Mouse (Mus musculus) R1 (cell line): ENCODE measurements around the gene Anp32e.
"Not testable (repeated sequence)": the region's sequence is repeated elsewhere in the genome, so short reads cannot be mapped to it uniquely, and the experiment has no call there.

Experiments
- DNase-seq: peaks from one replicate; pipeline ENCODE4 v3.0.0-alpha.2; 2018; ENCODE audit warnings: low read depth, low spot score

The Anp32e gene

DNA sequence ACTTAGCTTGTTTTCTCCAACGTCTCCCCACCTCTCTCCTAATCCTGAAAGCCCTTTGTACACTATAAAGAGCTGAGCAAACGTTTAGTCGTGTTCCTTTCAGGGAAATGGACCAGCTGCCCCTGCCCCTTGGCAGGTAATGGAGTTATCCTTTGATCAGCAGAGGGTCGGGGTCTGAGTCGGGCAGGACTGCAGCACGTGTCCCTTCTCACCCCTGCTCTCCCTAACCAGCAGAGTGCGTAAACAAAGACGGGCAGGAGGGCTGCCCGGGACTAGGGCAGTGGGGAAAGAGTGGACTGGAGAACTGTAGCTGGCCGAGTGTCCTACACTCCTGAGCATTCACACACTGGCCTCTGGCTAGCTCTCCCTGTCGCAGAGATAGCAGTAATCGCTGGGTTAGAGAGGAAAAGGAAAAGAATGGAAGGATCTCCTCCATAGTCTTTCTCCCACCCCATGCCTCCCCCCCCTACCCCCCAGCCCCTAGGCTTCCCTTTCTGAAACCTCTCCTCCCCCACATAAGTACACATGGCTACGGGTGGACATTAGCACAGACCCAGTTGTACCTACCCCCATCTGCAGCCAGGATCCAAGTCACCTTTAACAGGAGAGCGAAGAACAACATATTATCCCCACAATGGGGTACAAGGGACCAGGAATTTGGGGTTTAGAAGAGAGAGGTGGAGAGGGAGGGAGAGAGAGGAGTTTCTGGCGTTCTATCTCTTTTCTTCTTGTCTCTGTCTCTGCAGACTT is 25.1 kb upstream of the Anp32e start:
- DNase-seq, result no peak

DNA sequence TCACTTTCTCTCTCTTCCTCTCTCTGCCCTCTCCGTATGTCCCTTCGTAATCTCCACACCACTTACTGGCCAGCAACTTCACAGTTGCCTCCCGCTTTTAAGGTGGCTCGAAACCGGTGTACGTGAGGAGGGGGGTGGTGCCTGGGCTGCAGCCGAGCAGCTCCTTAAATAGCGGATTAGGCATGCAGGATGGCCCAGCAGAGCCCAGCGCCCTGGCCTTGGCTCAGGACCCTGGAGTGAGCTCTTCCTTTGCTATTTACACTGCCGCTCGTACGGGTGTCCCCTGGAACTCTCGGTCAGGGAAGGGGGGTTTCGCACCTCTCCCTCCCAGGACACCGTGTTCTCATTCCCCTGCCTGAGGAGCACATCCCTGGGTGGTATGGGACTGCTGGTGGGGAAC is 24.5 kb upstream of the Anp32e start, which contains the start of gene Car14:
Car14 (minus strand) TSS at position 124 of the 400 bp plus-strand sequence.
- DNase-seq, result no peak

- peak; percentile 74 for DNase-seq
Measured at GRCm38 (mm10) chr3:95905146-95905939, 23.7 kb upstream of the Anp32e start.

GRCm38 (mm10) chr3:95905940-95906492 is 23.0 kb upstream of the Anp32e start:
- peak; percentile 75 for DNase-seq

- peak; percentile 66 for DNase-seq
Measured at GRCm38 (mm10) chr3:95906860-95907259, 22.2 kb upstream of the Anp32e start.

DNA sequence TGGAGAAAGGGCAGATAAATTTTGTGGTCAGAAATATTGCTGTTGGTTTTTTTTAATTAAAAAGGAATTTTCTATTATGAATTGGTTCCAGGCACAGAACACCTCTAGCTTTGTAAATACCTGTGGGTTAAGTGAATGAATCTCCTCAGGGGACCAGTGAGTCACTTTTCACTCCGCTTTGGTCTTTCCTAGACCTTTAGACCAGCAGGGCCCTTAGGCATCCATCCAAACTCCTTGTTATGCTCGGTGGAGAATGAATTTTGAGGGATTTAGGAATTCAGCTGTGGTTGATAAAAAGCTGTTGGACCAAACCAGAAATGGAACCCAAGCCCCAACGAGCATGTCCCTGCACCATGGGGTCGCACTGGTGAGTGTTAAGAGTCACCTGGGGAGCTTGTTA is 21.4 kb upstream of the Anp32e start:
- no peak for DNase-seq

GRCm38 (mm10) chr3:95914706-95915105 is 14.3 kb upstream of the Anp32e start:
- DNase-seq, result no peak

GRCm38 (mm10) chr3:95916760-95917159 is 12.3 kb upstream of the Anp32e start:
- DNase-seq, result no peak

GRCm38 (mm10) chr3:95920532-95920931 is 8.5 kb upstream of the Anp32e start:
- peak; percentile 83 for DNase-seq

- not testable (repeated sequence) for DNase-seq
Measured at GRCm38 (mm10) chr3:95923429-95923828, 5.6 kb upstream of the Anp32e start.

GRCm38 (mm10) chr3:95924185-95924584 is 4.9 kb upstream of the Anp32e start:
- no peak for DNase-seq

- no peak for DNase-seq
Measured at GRCm38 (mm10) chr3:95925087-95925486, 4.0 kb upstream of the Anp32e start.

GRCm38 (mm10) chr3:95928261-95928657 is 787 bp upstream of the Anp32e start:
- DNase-seq, result no peak

GRCm38 (mm10) chr3:95929581-95930470 is 780 bp downstream of the Anp32e start:
- peak; percentile 65 for DNase-seq

- no peak for DNase-seq
Measured at GRCm38 (mm10) chr3:95930471-95930789, 1.4 kb downstream of the Anp32e start.

- DNase-seq, result no peak
Measured at GRCm38 (mm10) chr3:95931471-95931870, 2.4 kb downstream of the Anp32e start.

GRCm38 (mm10) chr3:95932157-95932556 is 3.1 kb downstream of the Anp32e start:
- peak; percentile 41 for DNase-seq

GRCm38 (mm10) chr3:95932566-95932965 is 3.5 kb downstream of the Anp32e start:
- no peak for DNase-seq

DNA sequence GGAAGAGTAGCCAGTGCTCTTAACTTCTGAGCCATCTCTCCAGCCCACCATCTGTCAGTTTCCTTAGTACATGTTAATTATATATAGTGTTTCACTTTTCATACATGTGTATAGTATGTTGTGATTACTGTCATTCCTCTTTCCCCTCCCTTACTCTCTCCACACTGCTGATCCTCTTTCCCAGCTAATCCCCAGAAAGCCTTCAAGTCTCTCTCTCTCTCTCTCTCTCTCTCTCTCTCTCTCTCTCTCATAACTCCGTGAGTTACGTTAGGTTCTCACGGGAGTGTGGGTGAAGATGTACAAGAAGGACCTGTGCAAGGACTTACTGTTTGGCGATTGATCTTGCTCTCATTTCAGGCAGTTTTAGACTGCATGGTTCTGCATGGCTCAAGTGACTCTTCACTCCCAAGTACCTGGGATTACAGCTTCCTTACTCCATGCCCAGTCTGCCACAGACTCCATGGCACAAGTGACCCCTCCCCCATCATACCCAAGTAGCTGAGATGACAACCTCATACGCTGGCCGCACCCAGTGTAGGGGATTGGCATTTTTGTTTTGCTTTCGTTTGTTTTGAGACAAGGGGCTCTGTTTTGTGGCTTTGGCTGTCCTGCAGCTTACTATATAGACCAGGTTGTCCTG is 4.2 kb downstream of the Anp32e start:
- DNase-seq, result no peak

GRCm38 (mm10) chr3:95934448-95934847 is 5.4 kb downstream of the Anp32e start:
- DNase-seq, result no peak

DNA sequence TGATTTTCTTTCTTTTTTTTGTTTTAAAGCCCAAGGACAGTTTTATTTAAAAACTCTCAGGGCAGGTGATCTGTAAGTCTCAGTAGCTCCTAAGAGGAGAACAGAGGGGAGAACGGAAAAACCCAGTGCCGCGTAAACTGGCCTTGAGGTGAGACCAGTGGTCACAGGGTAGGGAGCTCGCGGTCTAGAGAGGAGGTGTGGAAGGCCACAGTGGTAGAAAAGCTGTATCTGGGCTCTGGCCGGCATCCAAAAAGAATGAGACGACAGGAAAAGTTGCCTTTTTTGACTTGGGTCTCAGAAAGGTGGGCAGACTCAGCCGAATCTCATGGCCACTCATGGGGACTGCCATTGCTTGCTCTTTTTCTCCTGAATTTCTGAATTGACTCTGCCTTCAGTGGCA is 9.2 kb downstream of the Anp32e start:
- no peak for DNase-seq
